Mouse (Mus musculus): ENCODE measurements around the gene Cfap300. TPM values are rescaled to one million over a fixed set of nuclear protein-coding genes. Genes with fewer than 3 reads are reported as not detected.

Cfap300 gene
- polyA plus RNA-seq (2021; fragmentation: Nextera tagmentation) = 2.6 and 2.8 TPM in 2 replicates
- long read RNA-seq, experiment 1, transcript Cfap300-201 (7 exons, 1,592 nt) = major isoform, 6 of 30 reads
- long read RNA-seq, experiment 1, partial matches to known transcripts = 10 of 30 reads
- long read RNA-seq, experiment 1, other reads (novel, unspliced or antisense) = 14 of 30 reads
- long read RNA-seq, experiment 2, partial matches to known transcripts = 0 of 1 reads
- long read RNA-seq, experiment 2, other reads (novel, unspliced or antisense) = 0 of 1 reads

DNA sequence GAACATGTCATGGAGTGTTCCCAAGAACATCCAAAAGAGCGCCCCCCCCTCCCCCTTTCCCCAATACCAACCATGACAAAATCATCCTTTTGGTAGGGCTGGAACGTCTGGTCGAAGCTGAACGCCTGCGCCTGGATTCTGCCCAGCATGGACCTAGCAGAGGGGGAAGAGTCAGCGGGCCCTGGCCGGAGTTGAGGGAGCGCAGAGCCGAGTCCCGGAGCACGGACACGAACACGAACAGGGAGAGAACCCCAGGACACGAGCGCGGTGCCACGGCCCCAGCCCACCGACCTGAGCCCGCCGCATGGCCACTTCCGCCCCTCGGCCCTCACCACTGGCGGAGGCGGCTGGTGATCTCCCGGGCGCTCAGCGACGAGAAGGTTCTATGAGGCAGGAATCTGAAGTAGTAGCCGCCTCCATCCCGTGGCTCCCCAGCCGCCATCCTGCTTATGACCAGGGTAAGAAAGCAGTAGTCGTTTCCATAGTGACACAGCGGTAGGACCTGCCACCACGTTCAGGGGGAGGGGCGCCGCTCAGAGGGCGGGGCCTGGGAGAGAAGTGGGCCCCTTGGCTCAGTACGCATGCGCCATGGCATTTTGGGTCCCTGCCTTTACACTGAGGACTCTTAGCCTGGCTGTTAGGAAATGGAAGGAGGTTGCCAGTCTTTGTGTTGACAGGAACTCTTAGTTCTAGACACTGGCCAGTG lies at the start of gene Cfap300:
Gene Cfap300, minus strand, starts transcription at position 486 of the 706 bp plus-strand sequence.

DNA sequence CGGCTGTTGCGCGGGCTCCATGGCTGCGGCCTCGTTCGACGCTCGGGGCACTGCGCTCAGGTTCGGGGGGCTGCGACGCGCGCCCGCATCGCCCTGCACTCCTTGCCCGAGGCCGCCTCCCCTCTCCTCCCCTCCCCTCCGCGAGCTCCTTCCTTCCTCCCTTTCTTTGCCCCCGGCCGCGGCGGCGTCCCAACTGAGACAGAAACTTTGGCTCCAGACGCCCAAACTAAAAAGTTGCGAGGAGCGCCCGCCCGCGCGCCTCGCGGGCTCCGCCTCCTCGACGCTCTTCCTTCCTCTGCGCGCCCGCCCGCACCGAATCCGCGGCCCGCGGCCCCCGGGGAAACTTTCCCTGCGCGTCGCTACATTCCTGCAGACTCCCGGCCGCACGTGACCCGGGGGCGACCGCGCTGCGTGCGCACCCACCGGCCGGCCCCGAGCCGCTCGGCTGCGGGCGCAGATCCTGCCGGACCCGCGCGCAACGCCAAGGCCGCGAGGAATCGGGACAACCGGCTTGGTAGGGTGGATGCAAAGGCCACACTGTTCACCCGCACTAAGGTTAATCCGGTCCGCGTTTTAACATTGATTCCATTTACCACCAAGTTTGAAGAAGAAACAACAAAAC lies 38.1 kb downstream of the Cfap300 start, which contains the start of gene Yap1:
Gene Yap1, minus strand, starts transcription at position 227 of the 622 bp plus-strand sequence.

Other genes starting within 250 kb of the Cfap300 start
- 13.0 and 21.4 TPM in 2 replicates for gene Birc2, start 205.8 kb downstream of the Cfap300 start, polyA plus RNA-seq (2021; fragmentation: Nextera tagmentation)
- 1.1 and 1.2 TPM in 2 replicates for gene Birc3, start 169.6 kb downstream of the Cfap300 start, polyA plus RNA-seq (2021; fragmentation: Nextera tagmentation)
- 3.7 and 4.5 TPM in 2 replicates for gene Yap1, start 38.2 kb downstream of the Cfap300 start, polyA plus RNA-seq (2021; fragmentation: Nextera tagmentation)
- gene Cep126, start 91.5 kb upstream of the Cfap300 start, polyA plus RNA-seq (2021; fragmentation: Nextera tagmentation) = 2.4 and 4.9 TPM in 2 replicates

Data from left cerebral cortex, adult 6 months (tissue).